Mouse (Mus musculus) Patski (cell line): ENCODE measurements at regions not wholly inside any gene's neighbourhood (a gene's known extent, or its start where the extent isn't known, plus 50 kb on each side); places are given as distances from the start of the nearest gene placed in this dataset.

Source experiments
- ATAC-seq: fragments of 100-300 bp; one replicate; pipeline ENCODE4 v1.8.0; 2021
- CTCF ChIA-PET: fragments of 350-600 bp; sonication (Branson Sonifier 250); formaldehyde crosslinking; loops from one replicate; lab custom pipeline; 2022; ENCODE audit warnings: inconsistent platforms; lab: Charles Lee
- POLR2A ChIA-PET: fragments of 350-600 bp; sonication (Branson Sonifier 250); formaldehyde crosslinking; loops from one replicate; lab custom pipeline; 2022; ENCODE audit warnings: antibody characterized with exemption, inconsistent platforms; lab: Charles Lee
- DNase-seq: peaks from one replicate; pipeline ENCODE4 v3.0.0-alpha.2; 2011; ENCODE audit warnings: low read depth, low spot score
- H3K27me3 ChIP-seq: fragments of 371-371 bp; one replicate; pipeline ENCODE4 v1.5.1; 2021
- CTCF ChIP-seq: fragments of 100-300 bp; IDR thresholded peaks from one replicate; pipeline ENCODE4 v1.5.1; 2021
- in situ Hi-C: fragments of 300-500 bp; cut with MboI; formaldehyde crosslinking; loops from 3 replicates; pipeline ENCODE4 v1.11.1; 2018; ENCODE audit warnings: low pct_unique_long_range_greater_than_20kb, mixed read lengths

- TF ChIP-seq CTCF: no peak
- ATAC-seq: peak; percentile 86
- no peak for DNase-seq
- in situ Hi-C loops: no loop called here
- no peaks in the 10 kb centered on the region for H3K27me3 ChIP-seq
- POLR2A ChIA-PET: no interaction called here
- CTCF ChIA-PET: interaction anchor here (0.6 to 2.2 kb wide), 2 partner anchors 8 to 25 kb away, joined by 4 to 7 read pairs; no protein-coding TSS in a partner anchor
Observed at GRCm38 (mm10) chr10:66946161-66946560, 149.8 kb upstream of the Jmjd1c start.

GRCm38 (mm10) chr10:66948329-66948728, 147.6 kb upstream of the Jmjd1c start:
- in situ Hi-C loops: no loop called here
- ChIA-PET CTCF (interaction anchor here (0.9 to 2.2 kb wide), 3 partner anchors 7 to 12 kb away, joined by 4 to 7 read pairs (median 4); no protein-coding TSS in a partner anchor), POLR2A (interaction anchor here (0.6 kb wide), 1 partner anchor 1257 kb away, joined by 5 read pairs; no protein-coding TSS in a partner anchor)
- no peak for TF ChIP-seq CTCF
- no peak for DNase-seq
- H3K27me3 ChIP-seq: no peaks in the 10 kb centered on the region
- no peak for ATAC-seq

- in situ Hi-C loops: no loop called here
- ATAC-seq (no peak), DNase-seq (no peak)
- no peaks in the 10 kb centered on the region for H3K27me3 ChIP-seq
- CTCF ChIA-PET: no interaction called here
- POLR2A ChIA-PET: no interaction called here
- no peak for TF ChIP-seq CTCF
Observed at GRCm38 (mm10) chr10:66950441-66950840, 145.5 kb upstream of the Jmjd1c start.

DNA sequence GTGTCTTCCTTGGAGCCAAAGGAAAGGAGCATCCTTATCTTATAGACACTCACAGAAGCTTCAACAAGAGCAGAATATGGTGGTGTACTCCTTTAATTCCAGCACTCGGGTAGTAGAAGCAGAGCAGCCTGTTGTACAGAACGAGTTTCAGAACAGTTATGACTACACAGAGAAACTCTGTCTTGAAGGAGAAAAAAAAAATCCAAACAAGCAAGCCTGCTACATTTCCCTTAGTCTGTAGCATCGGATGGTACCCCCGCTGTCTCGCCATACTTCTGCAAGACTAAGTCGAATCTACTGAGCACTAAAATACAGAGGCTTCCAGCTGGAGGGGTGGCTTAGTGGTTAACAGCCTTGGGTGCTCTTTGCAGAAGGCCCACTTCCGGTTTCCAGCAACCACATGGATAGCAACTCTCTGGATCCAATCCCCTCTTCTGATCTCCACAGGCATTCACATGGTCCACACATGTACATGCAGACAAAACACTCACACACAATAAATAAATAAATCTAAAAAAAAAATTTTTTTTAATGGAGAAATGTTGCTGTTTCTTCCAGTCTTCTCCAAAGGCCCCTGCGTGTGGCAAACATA, 144.6 kb upstream of the Jmjd1c start:
- POLR2A ChIA-PET: no interaction called here

DNA sequence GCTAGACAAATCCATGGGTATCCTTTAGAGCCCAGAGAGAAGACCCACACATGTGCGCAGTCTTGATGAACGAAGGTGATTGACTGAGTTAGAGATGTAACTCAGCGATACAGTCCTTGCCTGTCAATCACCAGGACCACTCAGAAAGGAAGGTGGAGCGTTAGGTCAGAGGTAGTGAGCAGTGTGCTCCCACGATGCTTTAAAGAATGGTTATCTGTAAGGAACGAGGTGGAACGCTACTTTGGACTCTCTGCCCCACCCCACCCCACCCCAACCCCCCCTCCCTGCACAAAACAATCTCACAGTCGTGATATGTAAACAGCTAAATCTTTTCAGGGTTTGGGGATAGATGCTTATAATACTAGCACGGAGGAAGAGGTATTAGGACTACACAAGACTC, 144.0 kb upstream of the Jmjd1c start:
- ChIA-PET CTCF (interaction anchor here (1.5 kb wide), 1 partner anchor 12 kb away, joined by 4 read pairs; no protein-coding TSS in a partner anchor), POLR2A (no interaction called here)
- in situ Hi-C loops: no loop called here
- ATAC-seq: no peak
- no peak for DNase-seq
- no peaks in the 10 kb centered on the region for H3K27me3 ChIP-seq
- TF ChIP-seq CTCF: no peak

More for the DNA sequence above, 144.6 kb upstream of the Jmjd1c start:
- ATAC-seq: no peak
- no peak for TF ChIP-seq CTCF
- H3K27me3 ChIP-seq: no peaks in the 10 kb centered on the region
- DNase-seq: no peak
- CTCF ChIA-PET: no interaction called here
- in situ Hi-C loops: no loop called here

DNA sequence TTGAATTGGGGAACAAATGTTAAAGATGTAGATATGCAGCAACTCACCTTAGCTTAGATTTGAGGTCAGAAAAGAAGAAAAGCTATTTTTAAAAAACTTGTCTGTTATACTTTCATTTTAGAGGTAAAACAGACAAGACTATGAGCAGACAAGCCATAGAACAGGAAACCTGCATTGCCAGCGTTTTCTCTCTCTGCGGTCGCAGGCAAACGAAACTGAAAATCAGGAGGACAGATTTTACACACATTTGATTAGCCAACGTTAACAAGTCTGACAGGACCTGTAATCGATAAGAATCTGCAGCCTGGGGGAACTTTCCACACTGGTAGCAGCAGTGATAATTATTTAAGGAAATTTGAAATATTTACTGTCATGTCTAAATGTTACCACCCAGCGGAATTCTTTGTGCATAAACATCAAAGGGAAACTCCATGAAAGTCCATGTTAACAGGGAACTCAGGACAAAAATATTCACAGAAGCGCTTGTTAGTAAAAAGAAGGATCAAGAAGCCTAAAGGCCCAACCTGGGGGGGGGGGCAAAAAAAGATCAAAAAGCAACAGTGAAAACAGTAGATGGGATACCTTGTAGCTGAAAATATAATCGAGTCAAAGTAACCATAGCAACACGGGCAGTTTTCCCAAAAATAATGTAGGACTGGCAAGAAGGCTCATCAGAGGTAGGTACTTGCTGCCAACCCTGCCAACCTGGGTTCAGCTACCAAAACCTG, 142.5 kb upstream of the Jmjd1c start:
- in situ Hi-C loops: no loop called here
- no peak for DNase-seq
- no peak for ATAC-seq
- H3K27me3 ChIP-seq: no peaks in the 10 kb centered on the region
- ChIA-PET CTCF (interaction anchor here (1.0 to 1.5 kb wide), 2 partner anchors 10 to 800 kb away, joined by 3 to 4 read pairs; no protein-coding TSS in a partner anchor), POLR2A (no interaction called here)
- no peak for TF ChIP-seq CTCF

DNA sequence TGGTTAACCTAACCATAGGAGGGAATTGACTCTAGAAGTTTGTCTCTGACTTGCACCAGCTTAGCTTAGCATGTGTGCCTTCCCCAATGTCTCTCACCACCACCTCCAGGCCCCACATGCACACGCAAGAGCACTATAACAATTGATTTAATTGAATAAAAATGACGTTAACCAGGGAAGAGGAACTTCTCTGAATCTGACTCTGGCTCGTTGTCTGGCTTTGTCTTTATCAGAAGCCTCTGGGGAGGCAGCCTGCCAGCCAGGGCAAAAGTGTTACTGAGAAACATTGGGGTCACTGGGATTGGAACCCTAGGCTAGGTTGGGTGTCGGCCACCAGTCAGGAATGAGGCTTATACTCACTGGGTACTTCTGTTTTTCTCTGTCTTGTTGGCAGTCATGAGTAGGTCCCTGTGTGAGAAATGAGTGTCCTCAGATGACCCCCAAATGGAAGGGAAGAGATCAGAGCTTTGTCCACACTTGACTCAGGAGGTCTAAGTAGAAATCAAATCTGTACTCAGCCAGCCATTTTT, 141.9 kb upstream of the Jmjd1c start:
- no peaks in the 10 kb centered on the region for H3K27me3 ChIP-seq
- ChIA-PET POLR2A (no interaction called here), CTCF (no interaction called here)
- no peak for TF ChIP-seq CTCF
- in situ Hi-C loops: no loop called here
- ATAC-seq (no peak), DNase-seq (no peak)

DNA sequence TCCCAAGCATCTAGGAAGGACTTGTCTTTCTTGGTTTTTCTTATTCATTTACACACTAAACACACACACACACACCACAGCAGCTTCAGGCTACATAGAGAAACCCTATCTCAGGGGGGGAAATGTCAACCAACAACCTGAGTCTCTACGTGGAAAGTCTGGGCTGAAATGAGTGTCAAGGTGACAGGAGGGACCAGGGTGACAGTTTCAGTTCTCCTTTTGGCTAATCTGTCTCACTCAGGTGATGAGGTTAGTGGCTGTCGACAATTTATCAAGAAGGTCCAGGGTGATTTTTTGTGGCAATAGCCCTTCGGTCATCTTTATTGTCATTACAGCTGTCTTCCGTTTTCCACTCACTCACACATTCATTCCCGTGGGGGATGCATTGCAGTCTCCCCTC, 140.5 kb upstream of the Jmjd1c start:
- H3K27me3 ChIP-seq: no peaks in the 10 kb centered on the region
- POLR2A ChIA-PET: interaction anchor here (0.6 kb wide), 1 partner anchor 342 kb away, joined by 4 read pairs; no protein-coding TSS in a partner anchor
- no peak for TF ChIP-seq CTCF
- ATAC-seq (no peak), DNase-seq (no peak)
- CTCF ChIA-PET: interaction anchor here (1.0 kb wide), 1 partner anchor 8 kb away, joined by 4 read pairs; no protein-coding TSS in a partner anchor
- in situ Hi-C loops: no loop called here

GRCm38 (mm10) chr10:66956619-66957018, 139.3 kb upstream of the Jmjd1c start:
- ChIA-PET POLR2A (no interaction called here), CTCF (no interaction called here)
- TF ChIP-seq CTCF: no peak
- DNase-seq (no peak), ATAC-seq (no peak)
- in situ Hi-C loops: no loop called here
- no peaks in the 10 kb centered on the region for H3K27me3 ChIP-seq

DNA sequence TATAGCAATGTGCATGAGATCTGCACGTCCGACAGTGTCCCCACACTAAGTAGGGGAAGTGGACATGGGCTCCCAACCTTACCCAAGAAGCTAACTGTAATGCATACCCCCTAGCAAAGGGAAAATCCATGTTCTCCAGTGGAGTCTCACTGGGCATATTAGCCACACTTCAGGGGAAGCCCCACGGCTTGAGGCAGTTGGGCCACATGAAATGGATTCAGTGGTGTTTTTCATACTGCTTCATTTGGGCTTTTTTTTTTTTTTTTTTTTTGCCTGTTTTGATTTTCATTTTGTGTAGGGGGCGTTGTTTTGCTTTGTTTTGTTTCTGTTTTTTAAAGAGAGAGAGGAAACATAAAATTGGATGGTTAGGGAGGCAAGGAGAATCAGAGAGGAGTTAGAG, 138.6 kb upstream of the Jmjd1c start:
- POLR2A ChIA-PET: no interaction called here
- in situ Hi-C loops: no loop called here
- no peak for TF ChIP-seq CTCF
- CTCF ChIA-PET: interaction anchor here (1.5 kb wide), 1 partner anchor 29 kb away, joined by 6 read pairs; no protein-coding TSS in a partner anchor
- DNase-seq (no peak), ATAC-seq (no peak)
- H3K27me3 ChIP-seq: no peaks in the 10 kb centered on the region
